Mouse (Mus musculus) limb, embryonic 10.5 days (tissue): ENCODE data around the gene Gsta2. TPM values are rescaled to one million over a fixed set of nuclear protein-coding genes. Genes with fewer than 3 reads are reported as not detected.
"Not testable (repeated sequence)": the region's sequence is repeated elsewhere in the genome, so short reads cannot be mapped to it uniquely, and the experiment has no call there.

Experiments used
- DNase-seq: peaks from one replicate; pipeline ENCODE4 v3.0.0-alpha.2; 2017; ENCODE audit warnings: low spot score
- H3K27ac ChIP-seq: fragments of 300-500 bp; sonication (generic); 2 replicates; pipeline ENCODE4 v1.5.1; 2016; ENCODE audit warnings: mild to moderate bottlenecking
- H3K27me3 ChIP-seq: fragments of 300-500 bp; sonication (generic); 2 replicates; pipeline ENCODE4 v1.6.1; 2016; ENCODE audit warnings: low read depth, mild to moderate bottlenecking; ENCODE audit not compliant: poor library complexity, severe bottlenecking
- H3K36me3 ChIP-seq: fragments of 300-500 bp; sonication (generic); 2 replicates; pipeline ENCODE4 v1.6.1; 2016; ENCODE audit warnings: mild to moderate bottlenecking, moderate library complexity
- H3K4me1 ChIP-seq: fragments of 300-500 bp; sonication (generic); 2 replicates; pipeline ENCODE4 v1.6.1; 2016
- H3K4me3 ChIP-seq: fragments of 300-500 bp; sonication (generic); 2 replicates; pipeline ENCODE4 v1.5.1; 2016; ENCODE audit warnings: mild to moderate bottlenecking, moderate library complexity
- H3K9me3 ChIP-seq: fragments of 300-500 bp; sonication (generic); replicated peaks from 2 replicates; pipeline ENCODE4 v1.6.1; 2016; ENCODE audit warnings: mild to moderate bottlenecking
- WGBS: fragments of 180-500 bp; shearing (Covaris S2); methylation state at CpG from one replicate; pipeline ENCODE4 v1.1.7; 2016; 5-methylcytosine and 5-hydroxymethylcytosine counted together
- polyA plus RNA-seq: library from polyadenylated mRNA; unstranded; fragments of >200 nt; fragmentation: Nextera tagmentation; extraction: Ambion mirVana; gene quantifications from 2 replicates; pipeline ENCODE4 v1.2.1, GENCODE M21; 2016

The Gsta2 gene
- polyA plus RNA-seq, 1 experiment from 2014 or later = not detected

DNA sequence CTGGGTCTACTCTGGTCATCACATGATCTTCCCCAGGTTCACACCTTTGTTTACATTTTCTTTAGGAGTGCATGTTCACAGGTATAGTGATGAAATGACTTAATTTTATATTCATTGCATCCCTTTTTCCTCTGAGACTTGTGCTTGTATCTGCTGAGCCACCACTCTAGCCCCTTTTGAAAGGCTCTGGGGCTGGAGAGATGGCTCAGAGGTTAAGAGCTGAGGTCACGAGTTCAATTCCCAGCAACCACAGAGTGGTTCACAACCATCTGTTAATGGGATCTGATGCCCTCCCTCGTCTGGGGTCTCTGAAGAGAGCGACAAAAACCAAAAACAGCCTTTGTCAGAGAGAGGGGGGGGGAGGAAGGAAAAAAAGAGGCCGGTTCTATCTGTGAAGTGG lies 19.9 kb upstream of the Gsta2 start:
- no peaks in the 10 kb centered on the region for H3K9me3 ChIP-seq
- H3K27me3 ChIP-seq = peaks cover 24% of the 10 kb centered on the region
- no peak for DNase-seq
- WGBS = 52% methylated on average over 4 of the region's 4 CpGs
- H3K36me3 ChIP-seq = no peaks in the 10 kb centered on the region
- peaks cover 19% of the 10 kb centered on the region for H3K4me1 ChIP-seq
- H3K27ac ChIP-seq = no peak overlapping the region
- no peak overlapping the region for H3K4me3 ChIP-seq

DNA sequence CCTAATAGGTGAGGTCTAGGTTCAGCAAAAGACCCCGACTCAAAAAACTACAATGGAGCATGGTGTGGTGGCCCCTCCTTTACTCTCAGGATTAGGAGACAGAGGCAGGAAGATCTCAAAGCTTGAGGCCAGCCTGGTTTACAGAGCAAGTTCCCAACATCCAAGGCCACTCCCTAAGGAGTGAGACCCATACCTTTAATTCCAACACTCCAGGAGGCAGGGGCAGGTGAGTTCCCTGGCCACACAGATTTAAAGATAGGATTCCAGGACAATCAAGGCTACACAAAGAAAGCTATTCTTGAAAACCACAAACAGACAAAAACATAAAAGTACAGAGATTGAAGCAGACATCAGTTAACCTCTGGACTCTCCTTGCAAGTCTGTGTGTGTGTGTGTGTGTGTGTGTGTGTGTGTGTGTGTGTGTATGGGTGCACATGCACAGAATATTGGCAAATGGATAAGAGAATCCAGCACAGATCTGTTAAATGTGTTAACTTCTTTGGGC lies 19.3 kb upstream of the Gsta2 start:
- no peak for DNase-seq
- Histone ChIP-seq H3K9me3 (no peaks in the 10 kb centered on the region), H3K4me3 (no peak overlapping the region), H3K4me1 (peaks cover 19% of the 10 kb centered on the region), H3K27ac (no peak overlapping the region), H3K36me3 (no peaks in the 10 kb centered on the region), H3K27me3 (peaks cover 24% of the 10 kb centered on the region)
- 83% methylated on average over 1 of the region's 1 CpGs for WGBS

DNA sequence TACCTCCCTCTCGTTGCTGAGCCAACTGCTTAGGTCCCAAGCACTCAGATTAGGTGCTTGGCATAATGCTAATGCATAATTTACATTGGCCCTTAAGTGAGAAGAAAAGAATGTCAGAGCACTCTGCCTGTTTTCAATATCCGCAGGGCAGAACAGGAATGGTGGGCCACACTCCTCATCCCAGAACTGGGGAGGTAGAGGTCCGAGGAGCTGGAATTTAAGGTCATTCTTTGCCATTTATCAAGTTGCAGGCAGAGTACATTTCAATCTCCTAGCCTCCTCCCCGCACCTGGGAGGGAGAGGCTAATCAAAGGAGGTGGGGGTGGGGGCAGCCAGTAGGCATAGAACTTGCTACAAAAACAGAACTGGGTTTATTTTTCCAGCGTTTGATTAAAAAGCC lies 18.8 kb upstream of the Gsta2 start:
- H3K4me3 ChIP-seq = no peak overlapping the region
- H3K4me1 ChIP-seq = peaks cover 19% of the 10 kb centered on the region
- H3K36me3 ChIP-seq = no peaks in the 10 kb centered on the region
- H3K27me3 ChIP-seq = peaks cover 18% of the 10 kb centered on the region
- H3K9me3 ChIP-seq = no peaks in the 10 kb centered on the region
- H3K27ac ChIP-seq = no peak overlapping the region
- 45% methylated on average over 5 of the region's 5 CpGs for WGBS
- DNase-seq = no peak

DNA sequence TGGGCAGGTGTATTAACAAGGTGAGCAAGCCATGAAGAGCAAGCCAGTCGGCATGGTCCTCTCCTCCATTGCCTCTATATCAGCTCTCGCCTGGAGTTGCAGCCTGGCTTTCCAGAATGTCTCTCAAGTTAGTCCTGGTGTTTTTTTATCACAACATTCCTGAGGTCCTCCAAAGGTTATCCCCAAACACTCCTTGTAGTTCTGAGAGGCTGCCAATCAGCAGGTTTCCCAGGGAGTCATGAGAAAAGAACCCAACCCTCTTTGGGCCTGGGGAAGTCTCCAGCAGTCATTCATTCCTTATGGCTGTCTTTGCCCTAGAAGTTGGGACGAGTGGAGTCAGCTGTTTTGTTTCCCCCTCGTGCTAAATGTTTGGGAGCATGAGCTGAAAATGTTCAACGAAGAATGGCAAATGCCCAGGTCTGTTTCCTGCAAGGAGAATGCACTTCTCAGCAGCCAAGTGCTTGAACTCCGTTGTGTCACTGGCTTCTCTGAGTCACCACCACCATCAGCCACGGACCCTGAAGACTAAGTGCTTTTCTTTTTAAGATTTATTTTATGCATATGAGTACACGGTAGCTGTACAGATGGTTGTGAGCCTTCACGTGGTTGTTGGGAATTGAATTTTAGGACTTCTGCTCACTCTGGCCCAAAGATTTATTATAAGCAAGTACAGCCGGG lies 17.4 kb upstream of the Gsta2 start:
- H3K27ac ChIP-seq = no peak overlapping the region
- peaks cover 12% of the 10 kb centered on the region for H3K4me1 ChIP-seq
- DNase-seq = no peak
- H3K4me3 ChIP-seq = no peak overlapping the region
- no peaks in the 10 kb centered on the region for H3K36me3 ChIP-seq
- WGBS = 88% methylated on average over 10 of the region's 10 CpGs
- H3K27me3 ChIP-seq = peaks cover 6% of the 10 kb centered on the region
- H3K9me3 ChIP-seq = no peaks in the 10 kb centered on the region

DNA sequence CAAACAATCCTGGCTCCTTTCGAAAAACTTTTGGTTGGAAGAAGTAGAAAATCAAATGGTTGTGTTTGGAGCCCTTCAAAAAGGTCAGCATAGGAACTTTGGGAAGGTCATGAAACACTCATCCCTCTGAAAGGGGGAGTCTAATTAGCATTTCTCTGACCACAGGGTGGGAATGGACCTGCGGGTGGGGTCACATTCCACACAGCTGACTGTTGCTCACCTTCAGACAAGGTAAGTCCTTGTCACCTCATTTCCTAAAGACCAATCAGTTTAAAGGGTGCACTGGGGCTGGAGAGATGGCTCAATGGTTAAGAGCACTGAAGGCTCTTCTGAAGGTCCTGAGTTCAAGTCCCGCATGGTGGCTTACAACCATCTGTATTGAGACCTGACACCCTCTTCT lies 15.9 kb upstream of the Gsta2 start:
- no peak overlapping the region for H3K4me3 ChIP-seq

DNA sequence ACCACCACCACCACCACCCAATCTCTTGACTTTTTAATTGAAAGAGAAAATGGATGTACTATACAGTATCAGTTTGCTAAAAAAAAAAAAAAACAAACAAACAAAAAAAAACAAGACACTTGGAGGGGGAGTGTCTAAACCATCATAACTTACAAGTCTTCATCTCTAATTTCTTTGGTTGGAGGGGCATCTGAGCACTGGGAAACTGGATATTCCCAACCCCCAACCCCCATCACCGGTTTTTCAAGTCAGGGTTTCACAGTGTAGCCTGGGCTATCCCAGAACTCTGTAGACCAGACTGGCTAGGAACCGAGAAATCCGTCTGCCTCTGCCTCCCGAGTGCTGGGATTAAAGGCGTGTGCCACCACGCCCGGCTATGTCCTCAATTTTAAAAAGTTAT lies 14.2 kb upstream of the Gsta2 start:
- H3K27ac ChIP-seq = no peak overlapping the region
- no peaks in the 10 kb centered on the region for H3K27me3 ChIP-seq
- no peaks in the 10 kb centered on the region for H3K36me3 ChIP-seq
- no peak overlapping the region for H3K4me3 ChIP-seq
- peaks cover 7% of the 10 kb centered on the region; the same call in 1 of the 2 replicates for H3K4me1 ChIP-seq
- 93% methylated on average over 7 of the region's 7 CpGs for WGBS
- H3K9me3 ChIP-seq = no peaks in the 10 kb centered on the region
- no peak for DNase-seq

More for the DNA sequence above, 15.9 kb upstream of the Gsta2 start:
- Histone ChIP-seq H3K27ac (no peak overlapping the region), H3K36me3 (no peaks in the 10 kb centered on the region), H3K4me1 (peaks cover 7% of the 10 kb centered on the region; the same call in 1 of the 2 replicates), H3K27me3 (no peaks in the 10 kb centered on the region; the same call in 1 of the 2 replicates), H3K9me3 (no peaks in the 10 kb centered on the region)
- DNase-seq = no peak
- WGBS = 94% methylated on average over 3 of the region's 3 CpGs

DNA sequence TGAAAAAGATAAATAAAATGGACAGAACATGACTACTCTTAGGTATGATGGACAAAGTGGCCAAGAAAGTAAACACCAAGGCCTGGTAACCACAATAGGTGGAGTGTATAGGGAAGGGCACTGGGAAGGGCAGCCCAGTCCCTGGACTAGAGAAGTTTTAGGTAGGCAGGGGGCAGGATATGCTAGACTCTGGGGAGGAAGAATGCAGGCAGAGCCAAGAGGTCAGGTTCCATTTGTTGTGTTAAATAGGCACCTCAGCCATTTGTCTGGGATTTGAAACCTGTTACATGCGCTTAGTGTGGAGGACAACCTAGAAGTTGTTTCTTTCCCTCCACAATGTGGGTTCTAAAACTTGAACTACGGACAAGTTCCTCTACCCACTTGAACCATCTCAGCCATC lies 13.8 kb upstream of the Gsta2 start:
- Histone ChIP-seq H3K27ac (no peak overlapping the region), H3K27me3 (no peaks in the 10 kb centered on the region), H3K36me3 (no peaks in the 10 kb centered on the region), H3K9me3 (no peaks in the 10 kb centered on the region), H3K4me1 (peaks cover 4% of the 10 kb centered on the region; the same call in 1 of the 2 replicates), H3K4me3 (no peak overlapping the region)
- 88% methylated on average over 2 of the region's 2 CpGs for WGBS
- DNase-seq = no peak

DNA sequence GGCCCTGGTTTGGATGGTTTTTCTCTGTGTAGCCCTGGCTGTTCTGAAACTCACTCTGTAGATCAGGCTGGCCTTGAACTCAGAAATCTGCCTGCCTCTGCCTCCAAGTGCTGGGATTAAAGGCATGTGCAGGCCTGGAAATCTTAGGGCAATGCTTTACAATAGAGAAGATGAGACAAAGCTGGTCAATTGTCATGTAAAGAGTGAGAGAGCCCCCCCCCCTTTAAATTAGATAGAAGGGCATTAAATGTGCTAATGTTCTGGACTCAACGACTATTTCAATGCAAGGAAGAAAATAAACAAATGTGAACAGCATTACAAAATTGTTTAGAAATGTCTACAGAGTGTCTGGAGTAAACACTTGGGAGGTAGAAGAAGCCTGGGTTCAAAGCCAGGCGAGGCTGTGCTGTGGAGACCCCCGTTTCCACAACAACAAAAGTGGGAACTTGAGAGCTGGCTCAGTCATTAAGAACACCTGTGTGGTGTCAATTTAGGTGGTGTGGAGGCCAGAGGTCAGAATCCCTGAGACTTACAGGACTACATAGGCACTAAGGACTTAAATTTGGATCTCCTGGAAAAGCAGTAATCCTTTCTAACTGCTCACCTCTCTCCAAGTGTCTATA lies 13.2 kb upstream of the Gsta2 start:
- H3K4me1 ChIP-seq = no peaks in the 10 kb centered on the region
- H3K36me3 ChIP-seq = no peaks in the 10 kb centered on the region
- H3K9me3 ChIP-seq = no peaks in the 10 kb centered on the region
- DNase-seq = no peak
- H3K4me3 ChIP-seq = no peak overlapping the region
- WGBS = 74% methylated on average over 3 of the region's 3 CpGs
- H3K27me3 ChIP-seq = no peaks in the 10 kb centered on the region
- no peak overlapping the region for H3K27ac ChIP-seq

DNA sequence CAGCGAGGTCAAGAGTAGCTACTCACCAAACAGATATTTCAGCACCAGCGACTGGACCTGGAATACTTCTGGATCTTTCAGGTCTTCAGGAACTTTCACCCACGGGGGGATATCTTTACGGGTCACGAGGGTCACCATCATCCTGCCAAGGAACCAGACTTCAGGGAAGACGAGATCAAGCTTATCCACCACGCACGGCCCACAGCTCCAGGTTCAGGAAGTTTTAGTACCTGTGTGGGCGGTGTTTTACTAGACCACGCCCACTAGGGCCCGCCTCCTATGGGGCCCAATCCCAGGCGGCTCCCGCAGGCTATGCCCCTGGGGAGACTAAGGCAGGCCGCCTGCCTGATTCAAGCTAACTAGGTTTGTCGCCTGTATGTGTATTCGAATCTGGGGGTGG lies 12.4 kb upstream of the Gsta2 start, which contains the start of gene Dppa5a:
Gene Dppa5a, minus strand, starts transcription at position 219 of the 400 bp plus-strand sequence.
- not testable (repeated sequence) for H3K36me3 ChIP-seq, H3K4me3 ChIP-seq
- WGBS = 88% methylated on average over 16 of the region's 16 CpGs

DNA sequence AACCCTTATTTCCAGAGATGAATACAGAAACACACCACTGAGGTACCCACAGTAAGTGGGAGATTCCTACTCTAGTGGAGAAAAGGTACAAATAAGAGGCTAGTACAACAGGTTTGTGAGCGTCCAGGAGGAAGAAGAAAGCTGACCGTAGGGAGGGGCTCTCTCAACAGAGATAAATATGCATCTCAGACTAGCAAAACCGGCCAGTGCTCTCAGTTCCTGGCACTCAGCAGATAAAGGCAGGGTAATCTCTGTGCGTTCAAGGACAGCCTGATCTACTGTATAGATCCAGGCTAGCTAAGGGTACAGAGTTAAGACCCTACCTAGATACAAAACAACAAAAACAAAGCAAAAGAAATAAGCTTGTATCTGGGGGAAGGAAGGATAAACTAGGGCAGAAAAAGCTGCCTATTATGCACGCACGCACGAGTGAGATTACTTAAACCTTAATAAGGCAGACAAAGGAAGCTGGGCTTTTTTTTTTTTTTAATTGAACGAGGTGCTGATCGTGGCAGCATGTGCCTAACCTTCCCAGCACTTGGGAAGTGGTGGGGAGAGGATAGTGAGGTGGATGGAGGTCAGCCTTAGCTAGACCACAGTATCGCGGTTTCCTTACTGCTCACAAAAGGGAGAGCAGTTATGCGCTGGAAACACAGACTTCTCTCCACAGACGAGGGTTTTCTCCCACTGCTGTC lies 10.4 kb upstream of the Gsta2 start:
- no peak for DNase-seq
- 79% methylated on average over 13 of the region's 13 CpGs for WGBS
- Histone ChIP-seq H3K27me3 (no peaks in the 10 kb centered on the region), H3K27ac (no peak overlapping the region), H3K4me1 (no peaks in the 10 kb centered on the region; the same call in 1 of the 2 replicates), H3K4me3 (no peak overlapping the region), H3K36me3 (no peaks in the 10 kb centered on the region), H3K9me3 (no peaks in the 10 kb centered on the region)

More for the DNA sequence above, 12.4 kb upstream of the Gsta2 start, which contains the start of gene Dppa5a:
- DNase-seq, H3K27me3 ChIP-seq, H3K27ac ChIP-seq, H3K4me1 ChIP-seq, H3K9me3 ChIP-seq: not testable (repeated sequence)

DNA sequence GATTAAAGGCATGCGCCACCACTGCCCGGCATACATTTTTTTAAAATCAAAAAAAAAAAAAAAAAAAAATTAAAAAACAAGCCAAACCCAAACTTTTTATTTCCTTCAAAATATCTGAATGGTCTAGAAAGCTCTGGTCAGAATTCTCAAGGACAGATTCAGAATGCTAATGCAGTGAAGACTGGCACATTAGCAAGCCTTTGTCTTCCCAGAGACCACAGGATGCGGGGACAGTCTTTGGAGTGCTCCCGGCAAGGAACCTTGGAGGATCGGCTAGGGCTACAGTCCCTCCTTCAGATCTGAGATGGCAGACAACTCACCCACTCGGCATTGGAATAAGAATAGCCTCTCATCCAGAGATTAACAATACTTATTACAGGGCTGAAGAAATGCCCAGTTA lies 9.1 kb upstream of the Gsta2 start:
- H3K9me3 ChIP-seq = no peaks in the 10 kb centered on the region
- 93% methylated on average over 6 of the region's 6 CpGs for WGBS
- no peaks in the 10 kb centered on the region; the same call in 1 of the 2 replicates for H3K4me1 ChIP-seq
- H3K4me3 ChIP-seq = no peak overlapping the region
- no peak for DNase-seq
- H3K36me3 ChIP-seq = no peaks in the 10 kb centered on the region
- H3K27ac ChIP-seq = no peak overlapping the region
- H3K27me3 ChIP-seq = no peaks in the 10 kb centered on the region

DNA sequence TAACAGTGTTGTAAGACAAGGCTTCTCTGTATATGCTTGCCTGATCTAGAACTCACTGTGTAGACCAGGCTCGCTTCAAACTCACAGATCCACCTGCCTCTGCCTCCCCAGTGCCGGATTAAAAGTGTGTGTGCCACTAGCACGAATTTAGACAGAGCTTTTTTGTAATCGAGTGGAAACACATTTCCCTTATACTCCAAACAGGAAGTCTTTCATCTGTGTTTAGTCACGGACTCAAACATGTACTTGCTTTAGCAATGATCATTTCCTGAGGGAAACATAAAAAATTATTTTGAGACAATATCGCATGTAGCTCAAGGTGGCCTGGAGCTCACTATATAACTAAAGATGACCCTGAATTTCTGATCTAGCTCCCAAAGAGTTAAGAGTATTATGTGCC lies 7.8 kb upstream of the Gsta2 start:
- Histone ChIP-seq H3K4me3 (no peak overlapping the region), H3K27me3 (no peaks in the 10 kb centered on the region), H3K9me3 (no peaks in the 10 kb centered on the region), H3K36me3 (no peaks in the 10 kb centered on the region), H3K27ac (no peak overlapping the region), H3K4me1 (no peaks in the 10 kb centered on the region; the same call in 1 of the 2 replicates)
- WGBS = 78% methylated on average over 6 of the region's 6 CpGs
- no peak for DNase-seq

DNA sequence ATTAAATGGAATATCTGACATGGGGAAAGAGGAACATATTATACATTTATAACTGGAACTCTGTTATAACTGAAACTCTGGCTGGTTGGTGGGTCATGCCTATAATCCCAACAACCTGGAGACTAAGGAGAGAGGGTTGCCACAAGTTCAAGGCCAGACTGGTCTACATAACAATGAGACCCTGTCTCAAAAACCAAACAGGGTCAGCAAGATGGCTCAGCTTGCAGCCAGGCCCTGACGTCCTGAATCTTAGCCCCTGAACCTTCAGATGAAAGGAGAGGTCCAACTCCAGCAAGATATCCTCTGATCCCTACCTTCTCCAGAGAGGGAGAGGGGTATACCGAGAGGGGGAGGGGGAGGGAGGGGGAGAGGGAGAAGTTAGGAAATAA lies 4.9 kb upstream of the Gsta2 start:
- no peak overlapping the region for H3K27ac ChIP-seq
- no peaks in the 10 kb centered on the region for H3K36me3 ChIP-seq
- no peaks in the 10 kb centered on the region for H3K27me3 ChIP-seq
- WGBS = 28% methylated on average over 2 of the region's 2 CpGs
- no peaks in the 10 kb centered on the region; the same call in 1 of the 2 replicates for H3K4me1 ChIP-seq
- H3K4me3 ChIP-seq = no peak overlapping the region
- no peaks in the 10 kb centered on the region for H3K9me3 ChIP-seq
- DNase-seq = no peak
